Mouse (Mus musculus) ES-E14 (cell line): ENCODE data around the gene Fam243. TPM values are rescaled to one million over a fixed set of nuclear protein-coding genes. Genes with fewer than 3 reads are reported as not detected.

Experiments
- DNase-seq: peaks from one replicate; pipeline ENCODE4 v3.0.0-alpha.2; 2013; ENCODE audit warnings: low read depth, low spot score
- H3K27ac ChIP-seq: 2 replicates; pipeline ENCODE4 v1.5.1; 2012; ENCODE audit warnings: low read depth, mild to moderate bottlenecking, low read length, moderate library complexity, mixed read lengths; ENCODE audit not compliant: poor library complexity, insufficient read depth, severe bottlenecking
- H3K36me3 ChIP-seq: 2 replicates; pipeline ENCODE4 v1.6.1; 2012; ENCODE audit warnings: mild to moderate bottlenecking, low read length, moderate library complexity, mixed read lengths; ENCODE audit not compliant: control insufficient read depth, poor library complexity, insufficient read depth, severe bottlenecking
- H3K4me1 ChIP-seq, 2 experiments: fragments of 150-350 bp in 1 of 2; sonication (generic) in 1 of 2; 2 replicates each; pipeline ENCODE4 v1.6.1; 2012; ENCODE audit warnings: low read length in 2 of 2, mild to moderate bottlenecking in 1 of 2, mixed read lengths in 1 of 2; ENCODE audit not compliant: control insufficient read depth in 2 of 2, insufficient read depth in 2 of 2, poor library complexity in 1 of 2
- H3K4me3 ChIP-seq, 2 experiments: fragments of 150-350 bp in 1 of 2; sonication (generic) in 1 of 2; 2 replicates each; pipeline ENCODE4 v1.5.1; 2012; ENCODE audit warnings: low read length in 2 of 2, low read depth in 1 of 2, mild to moderate bottlenecking in 1 of 2, mixed read lengths in 1 of 2; ENCODE audit not compliant: insufficient read depth in 1 of 2, poor library complexity in 1 of 2, severe bottlenecking in 1 of 2
- H3K9ac ChIP-seq: 2 replicates; pipeline ENCODE4 v1.6.1; 2012; ENCODE audit warnings: low read depth, mild to moderate bottlenecking, low read length, mixed read lengths; ENCODE audit not compliant: poor library complexity, insufficient read depth, severe bottlenecking
- H3K9me3 ChIP-seq: fragments of 150-350 bp; sonication (generic); 2 replicates; pipeline ENCODE4 v1.6.1; 2012; ENCODE audit warnings: low read depth, mild to moderate bottlenecking, low read length; ENCODE audit not compliant: control insufficient read depth, insufficient read depth
- CHD2 ChIP-seq: IDR thresholded peaks from 2 replicates; pipeline ENCODE4 v1.6.1; 2014; ENCODE audit warnings: mild to moderate bottlenecking, low read depth, low read length, inconsistent platforms
- HCFC1 ChIP-seq: IDR thresholded peaks from 2 replicates; pipeline ENCODE4 v1.6.1; 2012; ENCODE audit warnings: low read length, inconsistent platforms, borderline replicate concordance; ENCODE audit not compliant: insufficient read depth
- MAFK ChIP-seq: IDR thresholded peaks from 2 replicates; pipeline ENCODE4 v1.6.1; 2014; ENCODE audit warnings: mild to moderate bottlenecking, low read depth, low read length, inconsistent platforms; ENCODE audit not compliant: insufficient read depth
- ZC3H11A ChIP-seq: IDR thresholded peaks from 2 replicates; pipeline ENCODE4 v1.6.1; 2012; ENCODE audit warnings: low read depth, mild to moderate bottlenecking, inconsistent platforms, low read length, borderline replicate concordance
- ZNF384 ChIP-seq: IDR thresholded peaks from 2 replicates; pipeline ENCODE4 v1.6.1; 2012; ENCODE audit warnings: low read depth, low read length, inconsistent platforms
- in situ Hi-C, 2 experiments: fragments of 600-800 bp; cut with MboI; formaldehyde crosslinking; loops; one replicate each; pipeline ENCODE4 v1.15.1; 2025; ENCODE audit warnings: low sequenced_read_pairs in 2 of 2, inconsistent platforms in 1 of 2; ENCODE audit not compliant: unreplicated experiment in 2 of 2
- total RNA-seq: library from RNA; depleted of rRNA; stranded (reverse); fragments of 300-350 nt; gene quantifications from 2 replicates; pipeline ENCODE4 v1.2.3, GENCODE M21; 2012

The Fam243 gene
- total RNA-seq, 1 experiment: not detected

- no peak for DNase-seq
- TF ChIP-seq HCFC1: no peak
- TF ChIP-seq MAFK: no peak
- no peak for TF ChIP-seq CHD2
- no peaks in the 10 kb centered on the region for H3K9me3 ChIP-seq
- H3K27ac ChIP-seq: no peak overlapping the region
- H3K36me3 ChIP-seq: no peaks in the 10 kb centered on the region
- in situ Hi-C loops: no loop called here
- no peak overlapping the region for H3K9ac ChIP-seq
- H3K4me3 ChIP-seq: no peak overlapping the region
- no peaks in the 10 kb centered on the region for H3K4me1 ChIP-seq
Observed at GRCm38 (mm10) chr16:92324309-92325061, 3.2 kb upstream of the Fam243 start.

DNA sequence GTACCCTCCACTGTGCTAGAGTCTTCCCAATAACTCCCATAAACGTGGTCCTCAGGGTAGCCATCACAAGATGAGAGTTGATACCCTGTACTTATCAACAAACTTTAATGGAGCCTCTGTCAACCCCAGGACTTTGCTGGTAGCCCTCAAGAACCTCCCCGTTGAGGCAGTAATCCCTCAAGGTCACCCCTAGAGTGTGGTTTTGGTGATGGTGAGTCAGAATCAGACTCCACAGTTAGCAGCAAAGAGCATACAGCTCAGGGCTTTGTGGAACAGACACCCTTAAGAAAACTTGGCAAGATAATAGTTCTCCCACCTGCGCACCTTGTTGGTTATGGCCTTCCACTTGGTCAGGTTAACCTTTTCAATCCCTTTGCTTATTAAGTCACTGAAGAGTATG, 880 bp downstream of the Fam243 start:
- no peak overlapping the region for H3K9ac ChIP-seq
- in situ Hi-C loops: no loop called here
- no peak overlapping the region for H3K27ac ChIP-seq
- H3K4me1 ChIP-seq: no peaks in the 10 kb centered on the region; a peak in 1 of 4 replicates
- H3K36me3 ChIP-seq: no peaks in the 10 kb centered on the region
- H3K9me3 ChIP-seq: no peaks in the 10 kb centered on the region
- no peak overlapping the region for H3K4me3 ChIP-seq
- DNase-seq: no peak
- no peak for TF ChIP-seq HCFC1
- TF ChIP-seq ZNF384: no peak
- no peak for TF ChIP-seq ZC3H11A
- TF ChIP-seq MAFK: no peak
- no peak for TF ChIP-seq CHD2

DNA sequence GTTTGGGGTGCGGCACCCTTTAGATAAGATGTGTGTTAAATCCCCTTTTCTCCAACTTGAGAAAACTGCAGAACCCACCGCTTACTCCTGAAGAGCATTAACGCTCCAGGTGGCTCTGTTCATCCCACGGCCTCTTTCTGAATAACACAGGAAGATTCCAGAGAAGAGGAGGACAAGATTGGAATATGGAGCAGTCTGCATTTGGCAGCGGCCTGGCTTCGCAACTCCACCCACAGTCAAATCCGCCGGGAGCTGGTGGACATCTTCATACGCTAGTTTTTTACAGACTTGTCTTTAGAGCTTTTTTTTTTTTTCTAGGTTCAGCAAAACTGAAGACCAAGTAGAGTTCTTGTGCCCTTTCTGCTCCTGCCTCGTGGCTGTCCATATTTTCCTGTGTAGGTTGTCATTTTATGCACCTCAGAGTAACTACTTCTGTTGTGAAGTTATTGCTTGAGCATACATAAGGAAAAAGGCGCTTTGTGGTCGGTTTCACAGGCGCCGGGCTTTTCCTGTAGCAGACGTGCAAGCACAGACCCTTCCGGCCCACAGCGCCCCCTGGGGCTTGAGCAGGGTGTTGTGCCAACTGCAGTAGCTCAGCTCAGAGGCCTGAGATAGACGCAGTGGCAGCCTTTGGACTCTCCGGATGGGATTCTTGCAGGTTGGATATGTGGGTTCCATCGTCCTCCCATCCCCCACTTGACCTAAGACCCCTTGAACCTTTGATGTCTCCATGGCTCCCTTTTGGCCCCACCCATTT, 1.7 kb downstream of the Fam243 start:
- Histone ChIP-seq H3K36me3 (no peaks in the 10 kb centered on the region), H3K9ac (no peak overlapping the region; the same call in 1 of the 2 replicates), H3K4me1 (no peaks in the 10 kb centered on the region; a peak in 1 of 4 replicates), H3K9me3 (no peaks in the 10 kb centered on the region), H3K4me3 (no peak overlapping the region), H3K27ac (no peak overlapping the region)
- TF ChIP-seq ZC3H11A (peak; percentile 39; the same call in 1 of the 2 replicates), ZNF384 (no peak), HCFC1 (0 out of 2 replicates have a peak, but pooled peaks have one; percentile 28), CHD2 (no peak), MAFK (no peak)
- in situ Hi-C loops: no loop called here
- peak; percentile 78 for DNase-seq

- no peak for DNase-seq
- Histone ChIP-seq H3K36me3 (no peaks in the 10 kb centered on the region), H3K4me3 (no peak overlapping the region), H3K4me1 (peaks cover 0 to 2% of the 10 kb centered on the region in 2 experiments; a peak in 1 of 4 replicates), H3K27ac (no peak overlapping the region), H3K9me3 (no peaks in the 10 kb centered on the region), H3K9ac (no peak overlapping the region)
- TF ChIP-seq MAFK (no peak), ZC3H11A (no peak), CHD2 (no peak), ZNF384 (no peak), HCFC1 (no peak)
- in situ Hi-C loops: no loop called here
Observed at GRCm38 (mm10) chr16:92316049-92316738, 5.0 kb downstream of the Fam243 start.
